Mouse (Mus musculus) forebrain, embryonic 12.5 days (tissue): ENCODE measurements around the gene Irak3. TPM values are rescaled to one million over a fixed set of nuclear protein-coding genes. Genes with fewer than 3 reads are reported as not detected.

Source experiments
- ATAC-seq: fragments of 200-750 bp; cut with Nextera tagmentation; 2 replicates; pipeline ENCODE4 v1.8.0; 2017; ENCODE audit warnings: moderate TSS enrichment; ENCODE audit not compliant: low FRiP score
- H3K27ac ChIP-seq: fragments of 300-500 bp; sonication (generic); 2 replicates; pipeline ENCODE4 v1.5.1; 2016; ENCODE audit warnings: mild to moderate bottlenecking
- H3K27me3 ChIP-seq: fragments of 300-500 bp; sonication (generic); 2 replicates; pipeline ENCODE4 v1.6.1; 2016; ENCODE audit warnings: mild to moderate bottlenecking
- H3K36me3 ChIP-seq: fragments of 300-500 bp; sonication (generic); replicated peaks from 2 replicates; pipeline ENCODE4 v1.6.1; 2016; ENCODE audit warnings: mild to moderate bottlenecking
- H3K4me1 ChIP-seq: fragments of 300-500 bp; sonication (generic); 2 replicates; pipeline ENCODE4 v1.6.1; 2016
- H3K4me2 ChIP-seq: fragments of 300-500 bp; sonication (generic); 2 replicates; pipeline ENCODE4 v1.6.1; 2016; ENCODE audit warnings: mild to moderate bottlenecking, moderate library complexity
- H3K4me3 ChIP-seq: fragments of 300-500 bp; sonication (generic); replicated peaks from 2 replicates; pipeline ENCODE4 v1.5.1; 2016; ENCODE audit warnings: mild to moderate bottlenecking
- H3K9ac ChIP-seq: fragments of 300-500 bp; sonication (generic); 2 replicates; pipeline ENCODE4 v1.6.1; 2016; ENCODE audit warnings: mild to moderate bottlenecking
- H3K9me3 ChIP-seq: fragments of 300-500 bp; sonication (generic); 2 replicates; pipeline ENCODE4 v1.6.1; 2016
- WGBS: fragments of 180-500 bp; shearing (Covaris S2); methylation state at CpG from one replicate; pipeline ENCODE4 v1.1.7; 2016; 5-methylcytosine and 5-hydroxymethylcytosine counted together
- polyA plus RNA-seq: library from polyadenylated mRNA; unstranded; fragments of >200 nt; fragmentation: Nextera tagmentation; extraction: Ambion mirVana; gene quantifications from 2 replicates; pipeline ENCODE4 v1.2.1, GENCODE M21; 2016

Irak3 gene
- polyA plus RNA-seq, 1 experiment from 2014 or later, result 0.51 TPM

DNA sequence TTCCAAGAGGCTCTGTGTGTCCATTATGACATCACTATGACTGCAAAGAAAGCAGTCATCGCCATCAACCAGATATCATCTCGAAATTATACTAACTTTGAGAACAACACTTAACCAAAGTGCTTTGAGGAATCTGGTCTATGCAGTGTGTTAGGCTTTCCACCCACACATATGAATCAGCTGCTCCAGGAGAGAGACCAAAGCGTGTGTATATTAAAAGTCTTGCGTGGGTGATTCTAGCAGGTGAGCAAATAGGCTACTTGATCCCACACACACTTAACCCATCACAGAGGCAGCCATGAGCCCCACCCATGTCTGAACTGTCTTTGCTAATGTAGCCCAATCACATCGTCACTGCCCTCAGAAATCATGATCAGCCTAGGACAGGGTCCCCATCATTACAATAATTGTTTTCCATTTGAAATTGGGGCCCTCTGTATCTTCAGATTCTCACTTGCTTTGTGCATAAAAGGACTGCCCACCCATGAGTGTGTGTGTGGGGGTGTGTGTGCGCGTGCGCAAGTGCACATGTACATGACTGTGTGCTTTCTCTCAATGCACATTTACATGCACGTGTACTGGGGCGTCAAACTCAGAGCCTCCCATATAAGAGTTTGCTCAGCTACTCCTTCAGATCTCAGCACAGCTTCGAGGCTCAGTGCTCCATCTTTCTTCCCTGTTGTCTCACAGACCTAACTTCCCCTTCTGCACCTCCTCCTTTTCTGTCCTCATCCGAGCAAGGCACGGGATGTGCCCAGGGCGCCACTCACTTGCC lies 4.7 kb downstream of the Irak3 start:
- 84% methylated on average over 14 of the region's 14 CpGs for WGBS
- Histone ChIP-seq H3K36me3 (no peaks in the 10 kb centered on the region), H3K4me2 (no peak overlapping the region)

DNA sequence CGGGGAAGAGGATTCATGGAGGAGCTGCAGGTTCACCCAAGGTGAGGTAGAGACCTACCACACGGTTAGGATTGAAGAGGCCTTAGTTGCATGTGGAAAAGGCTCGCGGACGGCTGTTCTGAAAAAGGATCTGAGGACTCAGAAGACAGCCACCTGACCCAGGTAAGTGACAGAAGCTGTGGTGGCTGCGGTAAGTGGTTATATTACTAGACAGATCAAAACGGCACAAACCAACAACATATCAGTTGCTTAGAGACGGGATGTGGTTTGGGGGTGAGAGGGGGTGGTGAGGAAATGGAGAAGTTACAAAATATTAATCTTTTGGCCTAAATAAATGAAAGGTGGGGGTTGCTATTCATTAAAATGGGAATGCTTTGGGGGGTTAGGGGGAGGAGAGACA lies 8.7 kb downstream of the Irak3 start:
- no peak overlapping the region for H3K4me3 ChIP-seq
- H3K9ac ChIP-seq, result no peak overlapping the region
- no peaks in the 10 kb centered on the region for H3K9me3 ChIP-seq
- H3K27ac ChIP-seq, result no peak overlapping the region
- H3K36me3 ChIP-seq, result no peaks in the 10 kb centered on the region
- H3K27me3 ChIP-seq, result peaks cover 9% of the 10 kb centered on the region; the same call in 1 of the 2 replicates
- no peak overlapping the region for H3K4me2 ChIP-seq
- WGBS, result 95% methylated on average over 8 of the region's 8 CpGs
- no peaks in the 10 kb centered on the region for H3K4me1 ChIP-seq
- ATAC-seq, result no peak

More for the DNA sequence above, 4.7 kb downstream of the Irak3 start:
- Histone ChIP-seq H3K9me3 (no peaks in the 10 kb centered on the region), H3K27ac (no peak overlapping the region), H3K4me1 (peaks cover 11% of the 10 kb centered on the region), H3K9ac (no peak overlapping the region), H3K4me3 (no peak overlapping the region), H3K27me3 (peaks cover 34% of the 10 kb centered on the region)
- ATAC-seq, result no peak

DNA sequence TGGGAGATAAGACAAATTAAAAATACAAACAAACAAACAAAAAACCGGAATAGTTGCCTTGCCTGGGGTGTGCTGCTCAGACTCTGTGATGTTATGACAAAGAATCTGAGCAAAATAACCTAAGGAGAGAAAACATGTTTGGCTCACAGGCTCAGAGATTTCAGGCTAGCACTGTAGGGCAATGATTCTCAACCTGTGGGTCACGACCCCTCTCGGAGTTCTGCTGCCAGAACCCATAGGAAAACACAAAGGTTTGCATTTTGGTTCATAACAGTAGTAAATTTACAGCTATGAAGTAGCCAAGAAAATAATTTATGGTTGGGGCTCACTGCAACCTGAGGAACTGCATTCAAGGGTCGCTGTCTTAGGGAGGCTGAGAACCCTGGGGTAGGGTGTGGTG lies 9.7 kb downstream of the Irak3 start:
- WGBS, result 95% methylated on average over 4 of the region's 4 CpGs
- Histone ChIP-seq H3K4me3 (no peak overlapping the region), H3K4me1 (no peaks in the 10 kb centered on the region), H3K36me3 (no peaks in the 10 kb centered on the region), H3K4me2 (no peak overlapping the region), H3K27ac (no peak overlapping the region), H3K9me3 (no peaks in the 10 kb centered on the region), H3K27me3 (0 out of 2 replicates have a peak, but pooled peaks cover 2% of the 10 kb centered on the region), H3K9ac (no peak overlapping the region)
- ATAC-seq, result no peak

DNA sequence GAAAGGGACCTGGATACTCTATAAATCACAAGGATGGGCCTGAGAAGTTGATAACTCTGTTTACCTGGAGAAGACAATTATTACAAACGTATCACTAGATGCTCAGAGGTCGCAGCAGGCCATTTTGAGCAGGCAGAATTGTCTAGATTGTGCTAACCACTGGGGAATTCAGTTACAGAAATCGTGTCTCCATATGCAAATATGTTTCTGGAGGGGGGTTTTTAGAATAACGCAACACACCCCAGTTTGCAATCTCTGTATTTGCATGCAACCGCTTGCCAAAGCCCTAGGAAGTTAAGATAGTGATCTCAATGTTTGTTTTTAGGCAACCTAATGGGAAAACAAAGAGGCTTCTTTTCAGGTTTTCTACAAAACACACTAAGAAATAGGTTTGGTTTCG lies 10.8 kb downstream of the Irak3 start:
- no peak overlapping the region for H3K4me2 ChIP-seq
- H3K27ac ChIP-seq, result no peak overlapping the region
- no peak overlapping the region for H3K9ac ChIP-seq
- WGBS, result 90% methylated on average over 6 of the region's 6 CpGs
- no peak for ATAC-seq
- H3K4me3 ChIP-seq, result no peak overlapping the region
- no peaks in the 10 kb centered on the region for H3K36me3 ChIP-seq
- H3K4me1 ChIP-seq, result no peaks in the 10 kb centered on the region
- no peaks in the 10 kb centered on the region for H3K27me3 ChIP-seq
- 0 out of 2 replicates have a peak, but pooled peaks cover 2% of the 10 kb centered on the region for H3K9me3 ChIP-seq

DNA sequence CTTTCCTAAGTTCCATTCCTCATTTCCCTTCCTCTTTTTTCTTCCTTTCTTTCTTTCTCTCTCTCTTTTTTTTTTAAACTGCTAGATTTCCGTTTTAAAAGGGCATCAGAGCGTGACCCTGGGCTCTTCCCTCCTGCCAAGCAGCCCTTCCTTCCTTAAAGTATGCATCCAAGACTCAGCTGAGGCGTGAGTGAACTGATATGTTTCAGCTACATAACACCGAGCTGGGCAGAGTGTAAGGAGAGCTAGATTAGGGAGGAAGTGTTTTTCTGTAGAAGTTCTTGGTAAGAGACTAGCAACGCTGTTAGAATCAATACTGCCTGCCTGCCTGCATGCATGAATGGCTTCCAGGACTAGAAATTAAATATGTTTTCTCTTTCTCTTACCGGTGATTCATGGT lies 12.1 kb downstream of the Irak3 start:
- no peaks in the 10 kb centered on the region for H3K36me3 ChIP-seq
- 0 out of 2 replicates have a peak, but pooled peaks cover 2% of the 10 kb centered on the region for H3K9me3 ChIP-seq
- H3K27ac ChIP-seq, result no peak overlapping the region
- no peaks in the 10 kb centered on the region for H3K27me3 ChIP-seq
- WGBS, result 35% methylated on average over 6 of the region's 6 CpGs
- no peaks in the 10 kb centered on the region for H3K4me1 ChIP-seq
- H3K9ac ChIP-seq, result no peak overlapping the region
- H3K4me3 ChIP-seq, result no peak overlapping the region
- ATAC-seq, result no peak
- H3K4me2 ChIP-seq, result no peak overlapping the region

DNA sequence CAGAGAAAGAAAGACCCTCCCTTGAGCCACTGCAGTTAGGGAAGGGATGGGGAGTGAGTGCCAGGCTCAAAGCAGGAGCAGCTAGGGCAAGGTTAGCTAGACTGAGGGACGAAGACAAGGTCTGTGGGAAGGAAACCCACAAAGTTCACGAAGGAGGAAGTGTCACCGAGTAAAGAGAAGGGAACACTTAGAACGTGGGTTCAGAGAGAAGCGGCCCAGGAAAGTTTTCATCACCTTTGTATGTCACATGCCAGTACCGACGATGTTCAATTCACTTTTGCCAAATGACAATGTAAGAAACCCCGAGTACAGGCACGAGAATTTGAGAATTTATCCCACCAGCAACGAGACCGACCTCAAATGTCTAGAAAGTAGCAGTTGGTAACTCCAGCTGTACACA lies 12.7 kb downstream of the Irak3 start:
- no peaks in the 10 kb centered on the region for H3K4me1 ChIP-seq
- no peaks in the 10 kb centered on the region for H3K27me3 ChIP-seq
- no peak for ATAC-seq
- no peaks in the 10 kb centered on the region for H3K36me3 ChIP-seq
- H3K27ac ChIP-seq, result no peak overlapping the region
- H3K9ac ChIP-seq, result no peak overlapping the region
- H3K4me3 ChIP-seq, result no peak overlapping the region
- H3K9me3 ChIP-seq, result 0 out of 2 replicates have a peak, but pooled peaks cover 2% of the 10 kb centered on the region
- 67% methylated on average over 11 of the region's 11 CpGs for WGBS
- H3K4me2 ChIP-seq, result no peak overlapping the region

DNA sequence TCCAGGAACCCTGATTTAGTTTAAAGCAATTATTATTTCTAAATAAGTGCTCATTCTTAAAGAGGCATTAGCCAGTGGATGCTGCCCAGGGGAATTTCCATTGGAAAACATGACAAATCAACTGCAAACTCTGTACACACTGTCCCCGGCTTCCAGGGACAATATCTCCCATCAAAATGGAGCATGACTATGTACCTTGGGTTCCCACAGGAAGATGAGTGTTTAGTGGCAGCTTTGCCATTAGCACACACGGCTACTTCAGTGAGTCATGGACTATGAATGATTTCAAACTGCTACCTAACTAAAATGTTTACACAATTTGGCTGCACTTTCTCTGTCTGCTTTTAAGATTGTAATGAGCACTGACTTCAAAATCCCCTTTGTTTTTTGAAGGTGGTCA lies 13.4 kb downstream of the Irak3 start:
- no peak for ATAC-seq
- Histone ChIP-seq H3K36me3 (no peaks in the 10 kb centered on the region), H3K27me3 (no peaks in the 10 kb centered on the region), H3K9ac (no peak overlapping the region), H3K27ac (no peak overlapping the region), H3K4me1 (no peaks in the 10 kb centered on the region), H3K9me3 (0 out of 2 replicates have a peak, but pooled peaks cover 2% of the 10 kb centered on the region), H3K4me3 (no peak overlapping the region), H3K4me2 (no peak overlapping the region)
- 82% methylated on average over 2 of the region's 2 CpGs for WGBS

DNA sequence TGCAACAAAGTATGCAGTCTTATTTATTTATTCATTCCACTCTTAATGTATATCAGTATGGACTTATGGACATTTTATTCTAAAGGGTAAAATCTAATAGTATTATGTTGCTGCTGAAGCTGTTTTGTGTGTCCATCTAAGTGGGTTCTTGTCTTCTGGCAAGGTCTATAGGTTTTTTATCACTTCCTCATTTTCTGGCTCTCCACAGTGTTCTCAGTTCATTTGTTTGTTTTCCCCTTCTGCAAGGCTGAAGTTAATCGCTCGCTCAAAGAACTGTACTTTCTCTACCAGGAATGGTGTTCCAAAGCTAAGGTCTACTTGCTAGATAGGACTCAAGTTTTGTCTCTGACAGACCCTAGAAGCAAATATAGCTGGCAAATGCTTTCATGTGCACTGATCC lies 18.6 kb downstream of the Irak3 start:
- Histone ChIP-seq H3K4me1 (no peaks in the 10 kb centered on the region), H3K27me3 (no peaks in the 10 kb centered on the region), H3K4me3 (no peak overlapping the region), H3K27ac (no peak overlapping the region), H3K9me3 (0 out of 2 replicates have a peak, but pooled peaks cover 5% of the 10 kb centered on the region), H3K4me2 (no peak overlapping the region), H3K9ac (no peak overlapping the region), H3K36me3 (no peaks in the 10 kb centered on the region)
- WGBS, result 93% methylated on average over 2 of the region's 2 CpGs
- no peak for ATAC-seq

DNA sequence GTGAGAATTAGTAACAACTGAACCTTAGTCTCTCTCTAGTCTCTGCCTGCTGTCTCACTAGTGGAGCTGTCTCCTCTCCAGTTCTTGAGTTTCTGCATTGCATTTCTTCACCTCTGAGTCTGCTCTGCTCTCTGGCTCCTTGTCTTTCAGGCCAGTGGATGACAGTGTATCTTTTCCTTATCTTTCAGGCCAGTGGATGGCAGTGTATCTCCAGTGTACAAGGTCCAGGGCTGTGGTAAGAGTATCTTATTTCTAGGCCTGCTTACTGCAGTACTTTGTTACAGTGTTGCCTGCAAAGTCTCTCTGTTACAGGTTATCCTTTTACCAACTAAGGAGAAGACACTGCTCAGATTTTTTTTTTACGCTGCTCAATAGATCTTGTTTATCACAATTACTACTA lies 19.0 kb downstream of the Irak3 start:
- no peaks in the 10 kb centered on the region for H3K27me3 ChIP-seq
- 98% methylated on average over 1 of the region's 1 CpGs for WGBS

DNA sequence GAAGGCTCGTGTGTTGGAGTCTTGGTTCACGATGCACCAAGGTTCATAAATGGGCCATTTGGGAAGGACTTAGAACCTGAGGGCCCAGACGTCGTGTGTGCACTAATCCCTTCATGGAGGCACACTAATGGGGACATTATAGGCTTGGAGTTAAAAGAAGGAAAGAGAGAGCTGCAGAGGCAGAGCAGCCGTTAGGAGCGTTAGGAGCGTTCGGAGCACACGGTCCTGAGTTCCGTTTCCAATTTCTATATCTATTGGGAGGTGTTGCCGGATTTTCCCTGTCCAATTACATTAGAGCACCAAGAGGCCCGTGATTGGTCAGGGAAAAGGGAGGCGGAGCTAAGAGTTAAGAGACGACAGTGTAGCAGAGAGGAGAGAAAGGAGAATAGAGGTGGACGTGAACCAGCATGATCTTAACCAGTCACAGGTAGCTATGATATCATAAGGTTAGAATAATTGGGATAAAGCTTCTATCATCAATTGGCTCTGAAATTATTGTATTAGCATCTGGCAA lies 27.7 kb downstream of the Irak3 start:
- WGBS, result 90% methylated on average over 15 of the region's 15 CpGs
- Histone ChIP-seq H3K4me2 (no peak overlapping the region), H3K4me3 (no peak overlapping the region), H3K36me3 (no peaks in the 10 kb centered on the region), H3K27me3 (no peaks in the 10 kb centered on the region), H3K9me3 (no peaks in the 10 kb centered on the region), H3K9ac (no peak overlapping the region), H3K27ac (no peak overlapping the region), H3K4me1 (no peaks in the 10 kb centered on the region; the same call in 1 of the 2 replicates)
- ATAC-seq, result no peak

More for the DNA sequence above, 19.0 kb downstream of the Irak3 start:
- 0 out of 2 replicates have a peak, but pooled peaks cover 5% of the 10 kb centered on the region for H3K9me3 ChIP-seq
- H3K4me2 ChIP-seq, result no peak overlapping the region
- no peak for ATAC-seq
- no peak overlapping the region for H3K27ac ChIP-seq
- no peak overlapping the region for H3K4me3 ChIP-seq
- no peaks in the 10 kb centered on the region for H3K36me3 ChIP-seq
- no peak overlapping the region for H3K9ac ChIP-seq
- H3K4me1 ChIP-seq, result no peaks in the 10 kb centered on the region

DNA sequence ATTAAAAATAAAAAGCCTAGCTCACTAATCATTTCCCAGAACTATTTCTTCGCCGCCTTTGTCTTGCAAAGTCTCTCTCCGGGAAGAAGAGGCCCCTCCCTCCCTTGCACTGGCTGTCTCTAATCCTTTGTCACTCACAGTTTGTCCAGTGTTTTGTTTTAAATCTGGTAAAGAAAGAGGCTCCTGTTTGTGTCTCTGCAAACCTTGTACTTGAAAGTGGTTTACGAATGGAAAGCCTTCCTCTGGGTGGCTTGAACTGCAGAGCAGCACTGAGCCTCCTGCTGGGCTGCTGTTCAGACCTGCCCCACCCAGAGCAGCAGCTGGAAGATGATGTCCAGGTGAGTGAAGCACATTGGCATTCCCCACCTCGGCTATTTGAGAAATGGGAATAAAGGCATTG lies 30.6 kb downstream of the Irak3 start:
- Histone ChIP-seq H3K4me3 (no peak overlapping the region), H3K36me3 (no peaks in the 10 kb centered on the region), H3K9me3 (no peaks in the 10 kb centered on the region), H3K27ac (no peak overlapping the region), H3K27me3 (no peaks in the 10 kb centered on the region), H3K4me1 (no peaks in the 10 kb centered on the region; the same call in 1 of the 2 replicates), H3K4me2 (no peak overlapping the region), H3K9ac (no peak overlapping the region)
- no peak for ATAC-seq
- 9% methylated on average over 5 of the region's 5 CpGs for WGBS

DNA sequence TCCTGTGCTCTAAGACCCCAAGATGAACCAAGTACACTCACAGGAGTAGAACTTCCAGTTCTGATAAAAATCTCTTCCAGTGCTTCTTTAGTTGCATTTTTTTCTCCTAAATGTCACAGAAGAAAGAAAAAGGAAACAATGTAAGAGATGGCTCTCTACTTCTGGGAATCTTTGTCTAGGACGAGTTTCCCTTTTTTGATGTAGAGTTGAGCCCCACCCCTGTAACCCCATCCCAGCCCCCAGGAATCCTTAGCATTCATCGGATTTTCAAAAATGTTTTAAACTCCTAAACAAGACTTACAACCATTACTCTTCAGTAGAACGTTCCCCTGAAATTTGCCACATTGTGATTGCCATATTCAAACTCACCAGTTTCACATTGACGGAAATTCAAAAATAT lies 31.7 kb downstream of the Irak3 start:
- Histone ChIP-seq H3K9ac (no peak overlapping the region), H3K4me1 (peaks cover 3% of the 10 kb centered on the region; the same call in 1 of the 2 replicates), H3K4me3 (no peak overlapping the region), H3K36me3 (no peaks in the 10 kb centered on the region), H3K27ac (no peak overlapping the region), H3K27me3 (no peaks in the 10 kb centered on the region), H3K4me2 (no peak overlapping the region), H3K9me3 (no peaks in the 10 kb centered on the region)
- no peak for ATAC-seq
- WGBS, result 79% methylated on average over 4 of the region's 4 CpGs

DNA sequence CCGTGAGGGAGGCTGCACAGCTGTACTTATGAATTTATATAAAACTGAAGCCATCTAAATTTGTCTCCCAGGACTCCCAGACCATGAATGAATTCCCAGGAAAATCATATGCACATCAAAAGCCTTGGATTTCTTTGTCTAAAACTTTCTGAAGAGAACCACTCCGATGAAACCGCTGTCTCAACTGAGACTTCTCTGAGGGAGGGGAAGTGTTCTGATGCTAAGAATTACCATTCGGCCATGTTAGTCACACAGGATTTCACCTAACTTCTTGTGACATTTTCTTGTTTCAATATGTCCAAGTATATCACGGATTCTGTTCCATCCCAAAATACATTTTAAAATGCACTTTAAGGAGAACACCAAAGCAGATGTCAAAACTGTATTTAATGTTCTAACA lies 32.1 kb downstream of the Irak3 start:
- Histone ChIP-seq H3K9ac (no peak overlapping the region), H3K27me3 (no peaks in the 10 kb centered on the region), H3K9me3 (no peaks in the 10 kb centered on the region), H3K4me2 (no peak overlapping the region), H3K36me3 (no peaks in the 10 kb centered on the region), H3K27ac (no peak overlapping the region), H3K4me1 (peaks cover 7% of the 10 kb centered on the region; the same call in 1 of the 2 replicates), H3K4me3 (no peak overlapping the region)
- 86% methylated on average over 5 of the region's 5 CpGs for WGBS
- no peak for ATAC-seq
